Mouse (Mus musculus) olfactory bulb, adult 2 months (tissue): ENCODE measurements at regions not wholly inside any gene's neighbourhood (a gene's known extent, or its start where the extent isn't known, plus 50 kb on each side); places are given as distances from the start of the nearest gene placed in this dataset.

Experiments
- CTCF ChIP-seq: fragments of 200-500 bp; IDR thresholded peaks from 2 replicates; pipeline ENCODE4 v1.5.1; 2012; ENCODE audit warnings: low read depth, mild to moderate bottlenecking, low read length, moderate library complexity; ENCODE audit not compliant: insufficient read depth
- POLR2A ChIP-seq: fragments of 200-500 bp; IDR thresholded peaks from 2 replicates; pipeline ENCODE4 v1.6.1; 2012; ENCODE audit warnings: mild to moderate bottlenecking, low read depth, low read length, moderate library complexity; ENCODE audit not compliant: insufficient read depth

DNA sequence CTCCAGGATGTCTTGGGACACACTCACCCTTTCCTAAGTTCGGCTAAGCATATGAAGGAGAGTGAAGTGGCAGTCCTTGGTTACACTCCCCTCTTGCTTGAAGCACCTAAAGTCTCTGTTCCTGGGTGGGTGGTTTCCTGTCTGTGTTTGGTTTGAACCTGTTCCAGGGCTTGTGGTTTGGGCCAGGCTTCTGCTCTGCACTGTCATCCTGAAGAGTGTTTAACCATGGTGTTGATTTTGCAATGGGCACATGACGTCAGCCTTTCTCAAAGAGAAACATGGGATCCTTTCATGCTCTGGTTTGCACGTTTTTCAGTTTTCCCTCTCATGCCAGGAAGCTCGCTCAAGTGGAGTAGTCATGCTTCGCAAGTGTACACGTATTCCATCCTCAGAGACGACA, 119.8 kb downstream of the Btc start:
- no peak for TF ChIP-seq CTCF
- no peak for TF ChIP-seq POLR2A
